Mouse (Mus musculus) left cerebral cortex, adult 18-20 months (tissue): ENCODE data around the gene Psen2. TPM values are rescaled to one million over a fixed set of nuclear protein-coding genes. Genes with fewer than 3 reads are reported as not detected.

Source experiments
- DNase-seq, 2 experiments: peaks; one replicate each; pipeline ENCODE4 v3.0.0; 2021 to 2022; ENCODE audit warnings: low spot score in 2 of 2, mixed read lengths in 1 of 2
- total RNA-seq, 2 experiments: library from RNA; stranded (reverse); gene quantifications; 2 replicates each; pipeline ENCODE4 v1.2.3; 2021

Gene Psen2
- total RNA-seq, 2 experiments from 2014 or later: 18.4 to 19.7 TPM

DNA sequence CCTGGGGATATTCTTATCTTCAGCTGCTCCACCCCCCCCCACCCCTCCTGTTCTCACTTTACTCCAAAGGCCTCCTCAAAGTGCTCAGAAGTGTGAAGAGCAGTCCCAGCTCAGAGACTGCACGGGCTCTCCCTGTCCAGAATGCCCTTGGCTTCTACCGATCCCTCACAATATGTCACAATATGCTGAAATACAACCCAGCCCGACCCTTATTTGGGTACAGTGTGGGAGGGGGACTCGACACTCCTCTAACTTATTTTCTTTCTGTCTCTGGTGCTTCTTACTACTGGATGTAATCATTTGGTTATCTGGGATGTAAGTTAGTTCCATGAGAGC, 63.6 kb downstream of the Psen2 start:
- DNase-seq: no peak

DNA sequence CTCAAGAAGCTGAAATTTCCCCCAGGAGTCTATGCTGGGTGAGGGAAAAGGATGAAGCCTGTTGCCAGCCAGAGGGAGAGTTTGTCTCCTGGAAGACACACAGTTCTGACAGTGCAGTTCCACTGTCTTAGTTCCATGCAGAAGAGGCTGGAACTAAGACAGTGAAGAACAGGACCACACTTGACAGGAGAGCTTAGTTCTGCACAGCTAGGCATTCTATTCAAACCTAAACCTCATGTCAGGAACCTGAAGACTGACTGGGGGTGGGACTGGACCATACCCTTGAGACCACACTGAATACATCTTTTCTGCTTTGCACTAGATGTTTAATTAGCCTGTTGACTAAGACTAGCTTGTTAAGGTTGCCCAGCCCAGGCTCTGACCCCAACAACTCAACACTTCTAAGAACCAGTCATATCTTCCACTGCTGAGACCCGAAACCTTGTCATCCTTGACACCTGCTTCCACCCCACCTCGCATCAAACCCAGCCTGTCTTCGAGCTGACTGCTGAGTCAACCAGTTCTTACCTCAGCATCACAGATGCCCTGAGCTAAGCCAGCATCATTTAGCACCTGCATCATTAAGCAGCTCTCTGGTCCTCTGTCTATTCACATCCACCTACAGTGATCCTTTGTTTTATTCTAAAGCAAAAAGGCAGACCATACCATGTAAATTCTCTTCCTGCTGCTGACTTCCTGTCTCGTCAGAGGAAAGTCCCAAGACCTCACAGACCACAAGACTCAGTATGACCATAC, 64.1 kb downstream of the Psen2 start, which contains the start of gene Coq8a:
TSS of gene Coq8a (minus strand) at position 644 of the 756 bp plus-strand sequence.
- DNase-seq: no peak

DNA sequence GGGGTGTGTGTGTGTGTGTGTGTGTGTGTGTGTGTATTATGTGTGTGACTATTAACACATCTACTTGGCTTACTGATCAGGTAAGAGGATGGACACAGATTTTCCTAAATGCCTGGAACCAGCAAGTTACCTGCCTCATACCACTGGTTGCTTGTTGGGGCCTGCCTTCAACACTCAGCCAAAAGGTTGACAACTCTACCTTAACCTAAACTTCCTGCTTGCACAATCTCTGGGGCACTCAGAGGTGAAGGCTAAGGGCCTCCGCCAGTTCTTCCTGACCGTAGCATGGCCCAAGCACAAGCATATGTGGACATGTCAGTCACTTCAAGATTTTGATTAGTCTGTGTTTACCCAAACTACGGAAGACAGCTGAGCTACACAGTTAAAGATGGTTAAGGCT, 65.3 kb downstream of the Psen2 start:
- no peak for DNase-seq

DNA sequence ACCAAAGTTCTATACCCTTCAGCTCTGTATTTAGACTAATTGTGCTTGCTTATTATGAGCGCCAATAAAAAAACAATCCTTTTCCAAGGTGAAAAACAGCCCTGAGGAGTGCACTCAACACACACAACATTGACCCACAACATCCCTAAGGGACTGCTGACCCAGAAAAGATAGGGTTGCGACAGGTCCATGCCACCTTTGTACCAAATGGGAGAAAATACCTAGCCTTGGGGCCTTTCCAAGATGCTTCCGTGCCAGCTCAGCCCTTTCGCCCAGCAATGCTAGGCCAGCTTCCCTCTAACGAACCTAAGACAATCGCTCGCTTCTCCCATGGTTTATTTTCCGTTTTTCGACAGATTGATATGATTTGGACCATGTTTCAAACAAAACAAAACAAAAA, 66.7 kb downstream of the Psen2 start:
- no peak for DNase-seq

DNA sequence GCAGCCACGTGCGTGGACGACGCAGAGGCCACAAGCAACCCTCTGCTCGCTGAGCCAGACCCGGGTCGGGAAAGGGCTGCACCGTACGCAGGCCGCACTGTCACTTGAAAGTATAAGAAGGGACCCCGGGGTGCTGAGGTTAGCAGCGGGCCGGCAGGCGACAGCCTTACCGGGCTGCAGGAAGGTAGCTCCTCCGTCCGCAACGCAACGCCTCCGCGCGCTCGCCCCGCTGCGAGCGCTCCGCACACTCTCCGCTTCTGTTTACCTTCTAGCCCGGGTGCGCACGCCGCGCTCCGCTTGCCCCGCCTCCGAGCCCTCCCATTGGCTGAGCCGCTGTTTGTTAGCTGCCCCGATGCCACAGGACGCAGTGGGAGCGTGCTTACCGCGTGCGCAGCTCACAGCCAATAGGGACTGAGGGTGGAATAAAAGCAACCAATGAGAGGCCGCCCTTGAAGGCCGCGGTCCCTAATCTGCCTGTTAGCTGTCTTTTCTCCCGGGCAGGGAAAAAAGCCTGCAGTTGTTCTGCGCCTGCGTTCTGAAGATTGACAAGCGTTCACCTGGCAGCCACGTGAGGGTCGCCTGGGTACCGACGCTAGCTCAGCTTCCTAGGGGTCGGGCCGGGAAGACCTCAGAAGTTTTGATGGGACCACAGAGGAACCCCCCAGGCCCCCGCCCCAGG, 67.4 kb downstream of the Psen2 start:
- peak; percentile 96 to 99 for DNase-seq

DNA sequence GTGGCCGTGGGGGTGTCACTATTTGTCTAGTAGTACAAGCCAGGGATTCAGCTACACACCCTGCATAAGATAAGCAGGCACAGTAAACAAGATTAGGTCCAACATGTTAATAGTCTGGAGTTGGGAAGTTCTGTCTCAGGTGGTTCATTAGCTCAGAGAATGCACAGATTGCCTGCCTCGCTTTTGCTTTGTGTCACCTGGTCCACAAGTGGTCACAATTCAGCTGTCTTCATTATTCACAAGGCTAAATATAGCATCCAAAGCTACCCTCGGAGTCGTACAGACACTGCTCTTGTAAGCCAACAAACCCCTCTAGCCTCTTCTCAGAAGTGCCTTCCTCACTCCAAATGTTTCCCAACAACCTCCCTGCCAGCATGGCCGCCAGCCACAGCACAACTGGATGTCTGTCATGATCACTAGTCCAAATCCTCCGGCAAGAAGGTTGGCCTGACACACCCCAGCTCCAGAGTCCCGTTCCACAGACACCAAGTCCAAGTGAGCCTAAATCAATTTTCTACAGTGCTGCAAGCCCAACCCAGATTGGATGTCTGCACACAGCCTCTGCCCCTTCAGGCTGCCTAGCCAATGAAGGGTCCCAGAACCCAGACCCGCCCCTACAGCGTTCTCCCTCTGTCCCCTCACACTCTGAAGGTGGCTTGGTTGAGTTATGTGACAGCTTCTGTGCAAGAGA, 68.3 kb downstream of the Psen2 start:
- DNase-seq: peak in 1 of 2 experiments; percentile 29

DNA sequence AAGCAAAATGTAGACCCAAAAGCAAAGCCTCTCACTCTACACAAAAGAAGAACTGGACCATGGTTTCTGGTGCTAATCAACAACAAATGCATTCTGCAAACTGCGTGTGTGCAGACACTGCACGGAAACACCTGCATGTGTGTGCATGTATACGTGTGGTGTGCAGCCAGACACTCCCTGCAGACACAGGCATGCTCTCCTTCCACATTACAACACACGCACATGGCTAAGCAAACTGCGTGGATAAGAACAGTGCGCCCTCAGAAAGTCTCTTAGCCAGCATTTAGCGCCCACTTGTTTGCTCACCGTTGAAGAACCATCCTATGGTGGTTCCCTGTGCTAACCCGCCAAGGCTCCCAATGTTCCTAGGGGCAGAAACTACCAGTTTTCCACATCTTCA, 69.2 kb downstream of the Psen2 start:
- no peak for DNase-seq

DNA sequence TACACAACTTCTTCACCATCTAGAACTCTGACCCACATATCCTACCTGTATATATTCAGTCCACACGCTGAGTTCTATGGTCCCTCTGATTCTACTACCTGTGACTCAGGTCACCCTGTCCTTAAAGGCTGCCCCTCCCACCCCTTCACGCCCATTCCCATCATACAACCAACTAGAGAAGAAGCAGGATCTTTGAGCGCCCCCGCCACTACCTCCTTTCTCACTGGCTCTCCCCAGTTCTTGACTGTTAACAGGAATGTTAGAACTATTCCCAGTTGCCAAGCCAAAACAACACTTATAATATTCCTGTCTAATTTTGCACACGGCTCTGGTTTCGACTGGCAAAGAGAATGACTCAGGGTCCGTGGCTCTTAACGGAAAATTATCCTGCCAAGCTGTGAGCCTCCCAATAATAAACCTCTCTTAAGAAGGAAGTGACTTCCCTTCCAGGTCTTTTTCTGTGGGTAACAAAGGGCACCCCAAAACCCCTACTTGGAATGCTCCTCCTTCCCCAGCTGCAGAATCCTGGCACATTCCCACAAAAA, 69.8 kb downstream of the Psen2 start:
- DNase-seq: no peak

DNA sequence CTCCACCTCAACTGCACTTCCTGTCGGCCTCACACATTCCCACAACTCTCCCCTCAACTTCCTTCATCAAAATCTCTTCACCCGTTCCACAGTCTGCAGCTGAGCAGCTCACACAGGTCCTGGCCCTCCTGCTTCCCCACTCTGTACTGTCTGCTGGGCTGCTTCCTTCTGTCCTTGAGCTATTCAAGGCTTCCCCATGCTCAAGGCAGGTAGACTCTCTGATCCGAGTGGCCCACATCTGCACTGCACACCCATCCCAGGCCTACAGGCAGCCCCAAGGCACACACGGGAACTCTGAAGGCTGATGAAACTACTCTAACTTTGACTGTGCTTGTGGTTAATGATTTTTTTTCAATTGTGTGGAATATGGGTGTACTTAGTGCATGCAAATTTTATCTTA, 70.4 kb downstream of the Psen2 start:
- DNase-seq: no peak

DNA sequence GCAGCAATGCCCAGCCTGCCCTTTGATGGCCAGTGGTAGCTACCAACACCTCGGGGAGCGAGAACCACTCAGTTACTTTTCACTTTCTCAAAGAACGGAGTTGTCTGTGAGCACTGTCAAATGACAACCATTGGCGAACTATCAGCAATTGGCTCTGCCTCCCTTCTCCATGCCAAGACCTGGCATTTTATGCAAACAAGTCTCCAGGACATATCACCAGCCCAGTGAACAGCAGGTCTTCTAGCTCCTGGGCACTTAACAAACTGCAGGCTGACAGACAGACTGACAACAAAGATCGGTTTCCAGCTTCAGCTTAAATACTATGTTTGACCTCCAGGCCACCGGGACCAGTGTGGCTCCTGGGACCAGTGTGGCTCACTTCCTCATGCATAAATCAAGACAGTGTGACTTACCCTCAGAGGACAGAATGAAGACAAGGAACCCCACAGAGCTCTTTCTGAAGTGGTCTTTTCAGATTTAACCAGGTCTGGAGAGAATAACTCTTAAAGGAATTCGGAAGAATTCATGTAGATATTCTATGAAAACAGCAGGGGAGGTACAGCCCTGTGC, 71.5 kb downstream of the Psen2 start:
- no peak for DNase-seq

DNA sequence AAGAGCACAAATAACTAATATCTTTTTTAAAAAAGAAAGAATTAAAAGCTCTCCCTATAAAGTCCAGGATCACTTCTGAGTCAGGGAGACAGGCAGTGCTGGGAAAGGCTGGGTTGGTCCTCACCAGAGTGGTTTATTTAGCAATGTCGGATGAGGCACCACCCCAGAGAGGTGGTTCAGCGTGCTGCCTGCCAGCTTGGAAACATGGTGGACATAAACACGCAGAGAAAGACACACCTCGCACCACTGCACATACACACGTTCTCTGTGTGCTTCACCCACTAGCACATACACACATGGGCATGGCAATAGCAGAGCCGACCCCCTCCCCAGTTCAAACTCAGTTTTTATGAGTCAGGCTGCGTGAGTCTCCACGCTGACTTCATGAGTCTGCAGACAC, 72.1 kb downstream of the Psen2 start:
- no peak for DNase-seq

DNA sequence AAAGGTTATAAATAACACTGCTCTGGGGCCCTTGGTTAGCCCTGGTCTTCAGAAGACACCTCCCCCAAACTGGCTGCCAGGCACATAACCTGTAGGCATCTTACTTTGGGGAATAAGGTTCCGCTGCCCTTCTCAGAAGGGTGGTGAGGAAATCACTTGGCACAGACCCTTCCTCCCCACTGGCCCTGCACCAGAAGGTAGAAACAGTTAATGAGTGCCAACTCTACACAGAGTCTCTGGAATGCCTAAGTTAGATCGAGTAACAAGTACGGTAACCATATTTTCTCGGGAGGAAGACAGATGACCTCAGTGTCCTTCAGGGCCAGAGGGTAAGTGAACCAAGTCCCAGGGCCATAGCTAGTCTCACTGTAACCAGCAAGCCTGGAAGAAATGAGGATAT, 74.3 kb downstream of the Psen2 start:
- no peak for DNase-seq

DNA sequence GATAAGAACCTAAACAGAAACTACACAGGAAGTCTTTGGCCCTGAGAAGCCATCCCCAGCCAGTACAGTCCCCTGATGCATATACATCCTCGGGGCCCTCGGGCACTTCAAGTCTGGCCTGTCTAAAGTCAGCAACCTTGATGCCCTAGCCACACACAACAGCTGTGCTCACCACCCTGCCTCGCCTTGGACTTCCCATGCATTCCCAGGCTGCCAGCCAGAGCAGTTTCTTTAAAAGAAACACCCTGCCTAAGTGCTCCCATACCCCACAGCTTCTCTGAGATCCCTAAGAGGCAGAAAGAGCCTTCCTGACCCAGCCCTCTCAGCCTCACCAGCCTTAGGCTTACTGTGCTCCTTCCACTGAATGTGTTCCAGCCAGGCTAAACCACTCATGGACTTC, 76.9 kb downstream of the Psen2 start:
- DNase-seq: no peak

DNA sequence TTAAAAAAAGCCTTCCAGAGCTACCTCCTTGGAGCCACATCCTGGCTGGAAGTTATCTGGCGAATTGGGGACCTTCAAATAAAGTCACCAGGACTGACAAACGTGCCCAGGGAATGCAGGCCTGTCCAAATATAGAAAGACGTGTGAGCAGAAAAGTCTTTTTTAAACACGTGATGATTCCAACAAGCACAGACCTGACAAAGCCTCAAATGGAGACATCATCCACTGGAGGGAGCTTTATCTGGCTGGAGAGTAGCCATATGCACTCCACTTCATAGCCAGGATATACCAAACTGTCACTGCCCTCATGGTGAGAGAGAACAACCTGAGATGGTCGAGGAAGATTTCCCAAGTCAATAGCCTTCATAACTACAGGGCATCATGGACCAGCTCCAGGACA, 77.4 kb downstream of the Psen2 start:
- DNase-seq: no peak

DNA sequence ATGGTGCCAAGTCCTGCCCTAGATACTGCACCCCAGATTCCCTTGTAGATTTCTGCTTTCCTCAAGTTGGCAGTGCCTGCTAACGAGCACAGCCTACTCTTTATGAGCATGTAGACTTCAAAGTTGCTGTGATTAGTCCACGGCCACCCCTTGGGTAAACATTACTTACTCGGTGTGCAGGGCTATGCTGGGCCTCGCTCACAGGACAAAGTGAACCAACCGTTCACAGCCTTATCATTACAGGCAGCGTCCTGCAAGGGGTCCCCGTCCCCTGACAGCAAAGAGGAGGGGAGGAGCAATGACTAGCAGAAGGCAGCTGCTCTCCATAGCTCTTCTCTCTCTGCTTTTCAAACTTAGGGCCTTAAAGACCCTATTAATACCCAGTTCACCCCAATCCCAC, 78.5 kb downstream of the Psen2 start:
- no peak for DNase-seq

DNA sequence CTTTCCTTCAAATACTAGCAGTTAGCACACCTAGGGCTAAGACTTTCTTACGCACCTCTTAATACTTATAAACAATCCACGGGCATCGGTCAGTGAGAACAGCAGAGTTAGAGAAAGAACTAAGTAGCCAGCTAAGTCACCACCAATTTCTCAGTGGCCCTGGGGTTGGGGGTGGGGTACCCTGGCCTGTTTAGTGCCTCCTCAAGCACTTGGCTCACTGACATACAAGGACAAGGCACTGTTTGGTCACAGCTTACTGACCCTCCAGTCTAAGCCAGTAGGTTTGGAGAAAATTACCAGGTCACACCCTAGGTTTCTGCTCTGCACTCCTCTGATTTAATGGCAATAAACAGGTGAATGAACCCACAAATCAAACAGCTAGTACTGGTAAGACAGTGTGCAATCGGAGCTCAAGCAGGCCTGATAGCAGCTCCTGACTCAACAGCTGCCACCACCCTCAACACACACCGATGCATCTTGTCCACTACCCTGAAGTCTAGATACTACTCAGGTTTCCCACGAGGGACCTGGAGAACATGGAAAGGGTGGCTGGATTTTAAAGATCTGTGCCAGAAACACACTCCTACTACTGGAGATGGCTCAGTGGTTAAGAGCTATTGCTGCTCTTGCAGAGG, 79.6 kb downstream of the Psen2 start:
- no peak for DNase-seq

DNA sequence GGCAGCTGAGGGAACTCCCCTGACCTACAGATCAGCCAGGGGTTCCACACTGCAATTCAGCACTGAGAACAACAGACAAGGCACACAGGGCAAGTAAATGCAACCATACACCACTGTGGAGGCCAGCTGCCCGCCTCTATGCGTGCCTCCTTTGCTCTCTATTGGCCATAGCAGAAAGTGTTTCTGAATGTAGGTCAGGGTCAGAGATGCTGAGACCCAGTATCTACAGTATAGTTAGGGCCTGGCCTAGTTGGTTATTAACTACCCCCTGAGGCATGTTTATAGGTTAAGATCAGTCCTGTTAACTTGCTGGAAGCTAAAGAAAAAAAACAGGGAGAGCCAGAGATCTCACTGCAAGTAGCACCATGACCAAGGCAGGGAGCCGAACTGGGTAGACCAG, 80.5 kb downstream of the Psen2 start:
- DNase-seq: no peak

DNA sequence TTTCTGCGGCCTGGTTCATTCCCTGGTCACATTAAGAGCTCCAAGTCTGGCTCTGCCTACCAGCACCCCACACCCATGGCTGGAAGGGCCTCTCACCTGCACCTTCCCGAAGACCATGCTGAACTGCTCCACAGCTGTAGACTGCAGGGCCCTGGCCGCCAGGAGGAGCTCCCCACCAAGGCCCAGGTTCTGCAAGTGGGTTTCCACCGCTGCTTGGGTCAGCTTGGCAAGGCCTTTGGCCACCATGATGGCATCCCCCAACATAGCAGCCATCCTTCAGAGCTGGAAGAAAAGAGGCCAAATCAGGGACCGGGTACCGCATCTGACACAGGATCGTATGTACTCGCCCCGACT, 81.3 kb downstream of the Psen2 start:
- no peak for DNase-seq

DNA sequence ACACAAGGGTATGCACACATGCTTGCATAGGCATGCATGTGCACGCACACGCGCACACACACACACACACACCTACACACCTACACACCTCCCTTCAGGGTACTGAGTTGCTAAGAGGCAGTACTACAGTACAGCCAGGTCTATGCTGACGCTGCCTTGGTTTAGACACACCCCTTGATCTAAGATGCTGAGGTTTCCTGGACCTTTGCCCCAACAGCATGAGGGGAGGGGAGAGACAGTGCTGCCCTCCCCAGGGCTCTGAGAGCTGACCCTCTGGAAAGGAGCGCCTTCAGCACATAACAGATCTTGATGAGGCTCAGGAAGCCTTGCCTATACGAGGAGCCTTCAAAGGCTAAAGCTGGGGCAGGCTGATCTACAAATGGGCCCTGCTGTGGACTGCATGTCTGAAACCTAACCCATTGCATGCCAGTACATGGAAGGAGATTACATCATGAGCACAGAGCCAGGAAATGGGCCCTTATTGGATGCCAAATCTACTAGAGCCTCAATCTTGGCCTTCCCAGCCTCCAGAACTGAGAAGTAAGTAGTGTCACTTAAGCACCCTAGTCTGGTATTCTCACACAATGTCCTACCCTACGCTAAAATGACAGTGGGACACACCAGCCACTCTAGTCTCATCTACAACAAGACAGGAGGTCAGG, 81.8 kb downstream of the Psen2 start:
- no peak for DNase-seq

DNA sequence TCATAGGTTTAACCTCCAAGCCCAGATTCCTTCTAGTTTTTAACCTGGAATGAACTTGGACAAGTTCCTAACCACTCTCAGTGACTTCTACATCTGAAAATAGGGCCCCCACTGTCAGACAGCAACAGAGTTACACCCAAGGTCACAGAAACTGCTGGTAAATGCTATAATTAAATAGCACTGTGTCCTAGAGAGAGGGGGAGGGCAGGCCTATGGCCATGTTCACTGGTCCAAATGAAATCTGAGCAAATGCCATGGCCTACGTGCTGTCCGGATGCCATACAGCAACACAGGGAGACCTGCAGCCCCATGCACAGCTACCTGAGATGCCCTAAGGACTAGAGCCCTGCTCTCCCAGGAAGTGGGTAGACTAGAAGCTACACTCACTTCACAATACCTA, 83.4 kb downstream of the Psen2 start:
- no peak for DNase-seq

DNA sequence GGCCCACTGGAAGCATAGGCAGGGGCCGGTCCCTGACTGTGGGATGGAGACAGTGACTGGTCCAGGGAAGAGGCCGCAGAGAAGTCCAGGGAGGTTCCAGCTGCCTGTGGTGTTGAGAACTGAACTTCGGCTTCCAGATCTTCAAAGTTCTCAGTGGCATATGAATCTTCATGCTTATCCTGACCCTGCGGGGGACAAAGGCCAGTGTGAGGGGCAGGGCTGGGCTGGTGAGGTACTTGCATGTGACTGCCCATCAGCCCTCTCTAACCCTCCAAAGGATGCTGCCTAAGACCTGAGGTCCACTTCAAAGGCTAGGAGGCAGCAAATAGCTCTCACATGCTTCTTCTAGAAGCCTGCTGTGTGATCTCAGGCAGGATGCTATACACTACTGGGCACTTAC, 84.1 kb downstream of the Psen2 start:
- DNase-seq: no peak
